ENCODE assay signal across 25 mouse cellular contexts in the genomic region with DNA sequence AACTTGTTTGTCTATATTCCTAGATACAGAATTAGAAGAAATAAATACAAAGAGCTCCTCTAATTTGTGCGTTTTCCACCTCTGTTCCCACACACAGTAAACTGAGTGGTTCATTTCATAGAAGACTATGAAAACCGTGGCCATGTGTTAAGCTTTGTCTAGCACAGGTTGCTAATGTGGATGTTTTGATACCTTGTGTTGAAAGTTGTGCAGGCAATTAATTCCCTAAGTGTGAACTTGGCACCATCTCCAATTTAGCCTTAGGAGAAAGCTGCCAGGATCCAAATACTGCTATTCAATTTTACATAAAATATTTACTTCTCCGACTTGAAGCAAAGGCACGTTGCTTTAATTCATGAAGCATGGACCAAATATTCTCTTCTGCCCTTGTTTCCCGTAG.
"Had no signal": no experiment of that assay in that cellular context is flagged by ENCODE, and none has a peak within 500 bp of the region (broad histone marks: within the 10 kb centered on the region; RNA-seq: fewer than 3 reads in every experiment).

No protein-coding gene starts in this region.

- H3K27me3 ChIP-seq: heart, embryonic 13.5 days; heart, embryonic 15.5 days; hindbrain, embryonic 13.5 days; hindbrain, embryonic 15.5 days; kidney, embryonic 15.5 days; limb, embryonic 13.5 days; limb, embryonic 15.5 days; liver, embryonic 12.5 days had no signal

- DNase-seq: gastrocnemius, postnatal 14 days; gastrocnemius, postnatal 36 days; heart, adult 18-20 months; heart, postnatal 14 days; heart, postnatal 36 days; kidney, adult 11 months; kidney, adult 2 months; kidney, adult 9 months; kidney, postnatal 14 days; kidney, postnatal 36 days; layer of hippocampus, adult 9-11 months; layer of hippocampus, postnatal 36 days had no signal

- H3K36me3 ChIP-seq: heart, embryonic 13.5 days; heart, embryonic 15.5 days; hindbrain, embryonic 13.5 days; hindbrain, embryonic 15.5 days; kidney, embryonic 15.5 days; limb, embryonic 13.5 days; limb, embryonic 15.5 days; liver, embryonic 12.5 days had no signal

- ATAC-seq: intestine, embryonic 16.5 days; liver, embryonic 12.5 days had no signal

- H3K9me3 ChIP-seq: heart, embryonic 13.5 days; heart, embryonic 15.5 days; hindbrain, embryonic 13.5 days; hindbrain, embryonic 15.5 days; kidney, embryonic 15.5 days; limb, embryonic 13.5 days; limb, embryonic 15.5 days; liver, embryonic 12.5 days had no signal

- H3K27ac ChIP-seq: heart, embryonic 13.5 days; heart, embryonic 15.5 days; hindbrain, embryonic 13.5 days; hindbrain, embryonic 15.5 days; hindbrain, postnatal 0 days; kidney, embryonic 15.5 days; kidney, postnatal 0 days; limb, embryonic 13.5 days; limb, embryonic 15.5 days; liver, embryonic 12.5 days; liver, embryonic 14.5 days had no signal

- H3K9ac ChIP-seq: heart, embryonic 13.5 days; heart, embryonic 15.5 days; hindbrain, embryonic 13.5 days; hindbrain, embryonic 15.5 days; kidney, embryonic 15.5 days; limb, embryonic 13.5 days; limb, embryonic 15.5 days; liver, embryonic 12.5 days; liver, embryonic 14.5 days had no signal

- H3K4me2 ChIP-seq: heart, embryonic 11.5 days; heart, embryonic 13.5 days; heart, embryonic 15.5 days; hindbrain, embryonic 13.5 days; hindbrain, embryonic 15.5 days; kidney, embryonic 15.5 days; limb, embryonic 13.5 days; limb, embryonic 15.5 days; liver, embryonic 12.5 days had no signal

- H3K4me1 ChIP-seq: heart, embryonic 13.5 days; heart, embryonic 15.5 days; hindbrain, embryonic 13.5 days; hindbrain, embryonic 15.5 days; kidney, embryonic 15.5 days; limb, embryonic 13.5 days; liver, embryonic 12.5 days had no signal

- H3K4me3 ChIP-seq: heart, embryonic 13.5 days; heart, embryonic 15.5 days; hindbrain, embryonic 13.5 days; hindbrain, embryonic 15.5 days; kidney, embryonic 15.5 days; limb, embryonic 13.5 days; limb, embryonic 15.5 days; liver, embryonic 12.5 days had no signal
